Comparison of ENCODE assay signal across 8 mouse cellular contexts in genomic region chr3:27183601-27184175, GRCm38 (mm10). TPM values are rescaled to one million over a fixed set of nuclear protein-coding genes. Genes with fewer than 3 reads are reported as not detected.
DNase-seq lines count a peak whose midpoint lies in the region; ATAC-seq and TF ChIP-seq lines count a peak whose summit lies in the region.

No protein-coding gene starts in this region.

- peaks cover 10% of the 10 kb centered on the region for H3K4me1 ChIP-seq in liver, adult 2 months (ENCODE audit: control insufficient read depth, insufficient read depth, low read length)
- H3K4me1 ChIP-seq in forebrain, embryonic 13.5 days, result peaks cover 10% of the 10 kb centered on the region; the same call in 1 of the 2 replicates
- H3K4me1 ChIP-seq in hindbrain, embryonic 15.5 days (replicated peaks), result peaks cover 12% of the 10 kb centered on the region; the same call in 1 of the 2 replicates
- H3K4me1 ChIP-seq in midbrain, embryonic 15.5 days, result peaks cover 7% of the 10 kb centered on the region

- H3K4me3 ChIP-seq in liver, adult 2 months (ENCODE audit: insufficient read depth, low read depth, low read length), result peak overlapping the region; percentile 77
- peak overlapping the region; percentile 76 for H3K4me3 ChIP-seq in forebrain, embryonic 13.5 days
- H3K4me3 ChIP-seq in hindbrain, embryonic 15.5 days, result peak overlapping the region; percentile 85
- H3K4me3 ChIP-seq in left cerebral cortex, adult 2 months, result peak overlapping the region; percentile 92
- peak overlapping the region; percentile 83 for H3K4me3 ChIP-seq in midbrain, embryonic 15.5 days

- peak overlapping the region; percentile 81 for H3K9ac ChIP-seq in liver, adult 2 months (ENCODE audit: low read depth, low read length)
- H3K9ac ChIP-seq in forebrain, embryonic 13.5 days, result peak overlapping the region; percentile 79
- H3K9ac ChIP-seq in hindbrain, embryonic 15.5 days, result peak overlapping the region; percentile 72
- peak overlapping the region; percentile 56 for H3K9ac ChIP-seq in midbrain, embryonic 15.5 days

- no peaks in the 10 kb centered on the region for H3K27me3 ChIP-seq in liver, adult 2 months (ENCODE audit: control insufficient read depth, insufficient read depth, low read length)
- no peaks in the 10 kb centered on the region for H3K27me3 ChIP-seq in forebrain, embryonic 13.5 days
- H3K27me3 ChIP-seq in hindbrain, embryonic 15.5 days, result no peaks in the 10 kb centered on the region
- H3K27me3 ChIP-seq in midbrain, embryonic 15.5 days (replicated peaks), result no peaks in the 10 kb centered on the region

- peak; percentile 51 for DNase-seq in liver, adult 2 months (ENCODE audit: extremely low read depth, low read depth, low spot score)
- no peak for DNase-seq in liver
- peak; percentile 34 for DNase-seq in brain, embryonic 14.5 days (ENCODE audit: low read depth)
- DNase-seq in left cerebral cortex, adult 2 months (ENCODE audit: extremely low spot score in 1 of 2, low spot score in 2 of 2), result peak; percentile 40 to 47
- no peak for DNase-seq in urinary bladder, postnatal 10 days (ENCODE audit: low spot score)

- intact Hi-C loops in left cerebral cortex, adult 2 months (cut with DNase I), result no loop called here

- H3K36me3 ChIP-seq in liver, adult 2 months (ENCODE audit: control insufficient read depth, insufficient read depth, low read length), result no peaks in the 10 kb centered on the region
- H3K36me3 ChIP-seq in forebrain, embryonic 13.5 days (ENCODE audit: poor library complexity, severe bottlenecking), result no peaks in the 10 kb centered on the region
- no peaks in the 10 kb centered on the region for H3K36me3 ChIP-seq in hindbrain, embryonic 15.5 days
- H3K36me3 ChIP-seq in midbrain, embryonic 15.5 days (replicated peaks), result no peaks in the 10 kb centered on the region

- H3K4me2 ChIP-seq in forebrain, embryonic 13.5 days, result peak overlapping the region; percentile 94
- H3K4me2 ChIP-seq in hindbrain, embryonic 15.5 days, result peak overlapping the region; percentile 96
- peak overlapping the region; percentile 94 for H3K4me2 ChIP-seq in midbrain, embryonic 15.5 days

- TF ChIP-seq POLR2A in liver, adult 2 months (IDR thresholded peaks at IDR 0.05; ENCODE audit: extremely low read depth, insufficient read depth, low read length), result no peak
- no peak for TF ChIP-seq POLR2A in brain, embryonic 14.5 days (IDR thresholded peaks at IDR 0.05; ENCODE audit: borderline replicate concordance, extremely low read depth, insufficient read depth, insufficient read length, poor library complexity, severe bottlenecking)

- ATAC-seq in forebrain, embryonic 13.5 days, result peak; percentile 8; the same call in 1 of the 2 replicates
- ATAC-seq in hindbrain, embryonic 15.5 days (ENCODE audit: low FRiP score, low read depth), result 0 out of 2 replicates have a peak, but pooled peaks have one; percentile 20
- peak; percentile 31 for ATAC-seq in midbrain, embryonic 15.5 days (replicated peaks)

- H3K9me3 ChIP-seq in forebrain, embryonic 13.5 days (replicated peaks), result no peaks in the 10 kb centered on the region
- no peaks in the 10 kb centered on the region for H3K9me3 ChIP-seq in hindbrain, embryonic 15.5 days
- H3K9me3 ChIP-seq in midbrain, embryonic 15.5 days, result no peaks in the 10 kb centered on the region

- peaks cover 9% of the 10 kb centered on the region; the same call in 1 of the 2 replicates for H3K79me2 ChIP-seq in liver, adult 2 months (ENCODE audit: control insufficient read depth, insufficient read depth, low read length)

- peak overlapping the region; percentile 30 for H3K27ac ChIP-seq in liver, adult 2 months (replicated peaks; ENCODE audit: insufficient read depth, low read depth, low read length)
- H3K27ac ChIP-seq in forebrain, embryonic 13.5 days, result no peak overlapping the region; the same call in 1 of the 2 replicates
- H3K27ac ChIP-seq in hindbrain, embryonic 15.5 days (replicated peaks), result peak overlapping the region; percentile 42
- peak overlapping the region; percentile 92 for H3K27ac ChIP-seq in left cerebral cortex, adult 2 months
- H3K27ac ChIP-seq in midbrain, embryonic 15.5 days, result 0 out of 2 replicates have a peak overlapping the region, but pooled peaks have one; percentile 14

- no peak for TF ChIP-seq CTCF in liver, adult 2 months (IDR thresholded peaks at IDR 0.05; ENCODE audit: low read depth, low read length)
- no peak for TF ChIP-seq CTCF in brain, embryonic 14.5 days (IDR thresholded peaks at IDR 0.05; ENCODE audit: borderline replicate concordance, extremely low read depth, insufficient read depth, insufficient read length)
- no peak for TF ChIP-seq CTCF in left cerebral cortex, adult 2 months (IDR thresholded peaks at IDR 0.05)

- WGBS in liver, adult 2 months, result 11% methylated on average over 19 of the region's 19 CpGs
- WGBS in forebrain, embryonic 13.5 days, result 9% methylated on average over 19 of the region's 19 CpGs
- WGBS in hindbrain, embryonic 15.5 days, result 11% methylated on average over 19 of the region's 19 CpGs
- WGBS in midbrain, embryonic 15.5 days, result 9% methylated on average over 19 of the region's 19 CpGs

RNA-seq across cellular contexts. Expression of gene Nceh1, which starts 0.9 kb away (rescaled TPM):
- 18.2 and 32.5 TPM in 2 replicates for total RNA-seq in liver, adult 2 months (2014; rRNA removed)
- 7.9 and 8.9 TPM in 2 replicates for polyA plus RNA-seq in liver, adult 2 months (2012; rRNA removed)
- 3.0 and 5.4 TPM in 2 replicates for polyA plus RNA-seq in brain, embryonic 14.5 days (2012; rRNA removed)
- 4.5 TPM in 2 replicates for polyA plus RNA-seq in forebrain, embryonic 13.5 days (2015; fragmentation: Nextera tagmentation; extraction: Ambion mirVana)
- polyA plus RNA-seq in hindbrain, embryonic 15.5 days (2015; fragmentation: Nextera tagmentation; extraction: Ambion mirVana), result 13.8 and 15.7 TPM in 2 replicates
- 100 to 1,000 TPM; 112 to 116 TPM for total RNA-seq in left cerebral cortex, adult 2 months (2021)
- polyA plus RNA-seq in midbrain, embryonic 15.5 days (2015; fragmentation: Nextera tagmentation; extraction: Ambion mirVana), result 11.2 and 12.8 TPM in 2 replicates

RNA-seq across cellular contexts. Expression of gene Ect2, which starts 30.0 kb away (rescaled TPM):
- 1.8 and 2.2 TPM in 2 replicates for total RNA-seq in liver, adult 2 months (2014; rRNA removed)
- 0.34 and 0.56 TPM in 2 replicates for polyA plus RNA-seq in liver, adult 2 months (2012; rRNA removed)
- 11.6 and 17.9 TPM in 2 replicates for polyA plus RNA-seq in brain, embryonic 14.5 days (2012; rRNA removed)
- polyA plus RNA-seq in forebrain, embryonic 13.5 days (2015; fragmentation: Nextera tagmentation; extraction: Ambion mirVana), result 67.1 and 72.6 TPM in 2 replicates
- polyA plus RNA-seq in hindbrain, embryonic 15.5 days (2015; fragmentation: Nextera tagmentation; extraction: Ambion mirVana), result 13.6 and 13.9 TPM in 2 replicates
- 1 to 10 TPM in 1 of 2 experiments, under 1 TPM in 1; 0.79 to 1.4 TPM for total RNA-seq in left cerebral cortex, adult 2 months (2021)
- polyA plus RNA-seq in midbrain, embryonic 15.5 days (2015; fragmentation: Nextera tagmentation; extraction: Ambion mirVana), result 7.8 and 9.6 TPM in 2 replicates

Comparison
In these comparisons a context has a peak if more than half of its experiments do, and no peak if none do; other contexts are left out.
1. DNase-seq: peak in liver, adult 2 months (single experiment), brain, embryonic 14.5 days (single experiment) and left cerebral cortex, adult 2 months (2 of 2); none in liver (single experiment) and urinary bladder, postnatal 10 days (single experiment).
2. Peak in every context shown above with its lines, with median percentiles within 50 percentile points of each other: H3K4me3 ChIP-seq, H3K9ac ChIP-seq, ATAC-seq and H3K4me2 ChIP-seq.